Mouse (Mus musculus) cerebellum, adult 9-10 months (tissue): ENCODE measurements around the gene Atp6v1c2.

ENCODE experiments used
- DNase-seq: peaks from one replicate; pipeline ENCODE4 v3.0.0; 2022

Gene Atp6v1c2

DNA sequence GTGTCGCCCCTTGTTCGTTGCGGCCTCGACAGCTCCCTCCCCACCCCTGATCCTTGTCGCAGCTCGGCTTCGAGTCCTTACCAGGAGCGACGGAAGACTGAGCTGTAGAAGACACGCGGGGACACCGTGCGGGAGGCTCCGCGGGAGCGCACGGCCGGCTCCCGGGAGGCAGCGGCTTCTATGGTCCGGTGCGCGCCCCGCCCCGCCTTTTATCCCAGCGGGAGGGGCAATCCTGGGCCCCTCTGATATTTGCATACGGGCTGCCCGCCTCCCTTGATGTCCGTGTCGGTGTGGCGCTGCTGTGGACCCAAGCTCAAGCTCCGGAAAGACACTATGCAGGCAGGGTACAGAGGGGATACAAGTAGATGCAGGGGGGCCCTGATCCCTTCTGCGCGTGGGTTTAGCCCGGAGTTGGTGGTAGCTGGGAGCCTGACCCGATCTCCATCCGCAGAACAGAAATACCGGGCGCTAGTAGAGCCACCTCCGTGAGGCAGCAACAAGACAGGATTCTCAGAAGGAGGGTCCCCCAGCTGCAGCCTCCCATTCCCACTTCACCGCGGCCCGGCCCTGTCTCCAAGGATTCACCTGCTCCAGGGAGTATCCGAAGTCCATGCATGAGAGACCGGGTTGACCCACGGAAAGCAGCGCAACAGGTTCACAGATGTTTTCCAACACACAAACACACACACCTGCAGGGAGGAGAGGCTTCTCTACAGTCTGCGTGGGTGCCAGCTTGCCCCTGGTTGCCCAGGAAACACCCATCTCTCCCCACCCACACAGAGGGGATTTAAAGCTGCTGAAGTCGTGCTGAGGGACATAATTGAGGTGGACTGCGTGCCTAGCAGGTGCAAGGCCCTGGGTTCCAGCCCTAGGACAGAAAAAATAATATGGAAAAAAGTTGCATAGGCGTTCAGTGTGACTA, 4.3 kb downstream of the Atp6v1c2 start:
- DNase-seq, result no peak

GRCm38 (mm10) chr12:17318453-17318852, 10.7 kb downstream of the Atp6v1c2 start:
- DNase-seq, result no peak

DNA sequence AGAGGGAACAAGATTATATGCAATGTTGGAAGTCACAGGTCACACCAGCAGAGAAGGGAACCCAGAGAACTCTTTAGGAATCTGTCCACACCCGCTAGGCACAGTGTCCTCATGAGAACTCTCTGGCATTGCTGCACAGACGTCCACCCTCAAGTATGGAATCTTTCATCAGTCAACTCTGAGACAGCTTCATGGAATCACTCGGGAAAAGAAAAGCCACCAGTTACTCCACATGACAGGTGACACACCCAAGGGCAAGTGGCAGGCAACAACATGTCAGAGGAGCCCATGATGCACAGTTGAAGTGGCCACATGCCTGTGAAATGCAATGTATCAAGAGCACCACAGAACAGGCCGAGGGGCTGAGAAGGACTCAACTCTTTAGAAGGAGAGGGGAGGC, 11.2 kb downstream of the Atp6v1c2 start:
- DNase-seq, result no peak

DNA sequence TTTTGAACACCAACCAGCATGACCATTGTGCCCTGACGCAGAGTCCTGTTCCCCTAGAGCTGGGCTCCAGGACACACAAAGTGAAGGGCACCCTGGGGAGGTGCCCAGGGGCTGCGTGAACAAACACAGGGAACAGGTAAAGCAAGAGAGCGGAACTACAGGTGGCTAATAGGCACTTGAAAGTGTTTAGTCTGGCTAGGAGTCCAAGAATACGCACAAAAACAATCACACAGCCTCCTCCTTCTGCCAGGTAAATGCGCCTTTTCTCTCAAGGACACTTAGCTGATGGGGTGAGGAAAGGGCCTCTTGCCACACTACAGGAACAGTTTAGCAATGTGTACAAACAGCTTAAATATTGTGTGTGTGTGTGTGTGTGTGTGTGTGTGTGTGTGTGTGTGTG, 13.1 kb downstream of the Atp6v1c2 start:
- DNase-seq, result no peak

GRCm38 (mm10) chr12:17310852-17311839, 18.0 kb downstream of the Atp6v1c2 start:
- no peak for DNase-seq

DNA sequence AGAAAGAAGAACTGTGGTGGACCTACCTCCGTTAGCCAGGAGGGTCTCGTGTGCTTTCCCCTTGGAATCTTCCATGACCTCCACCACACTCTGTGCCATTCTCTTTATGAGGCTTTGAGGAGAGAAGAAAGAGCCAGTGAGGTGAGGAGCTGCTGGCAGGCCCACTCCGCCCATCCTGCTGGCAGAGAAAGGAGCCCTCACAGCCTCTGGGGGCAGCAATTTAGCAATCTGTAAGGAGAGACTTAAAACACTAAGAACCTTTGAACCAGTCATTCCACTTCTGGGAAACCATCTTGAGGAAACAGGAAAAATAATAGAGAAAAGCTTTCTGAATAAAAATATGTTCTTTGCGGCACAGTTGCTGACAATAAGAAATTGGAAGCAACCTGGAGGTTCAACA, 20.9 kb downstream of the Atp6v1c2 start:
- DNase-seq, result no peak

DNA sequence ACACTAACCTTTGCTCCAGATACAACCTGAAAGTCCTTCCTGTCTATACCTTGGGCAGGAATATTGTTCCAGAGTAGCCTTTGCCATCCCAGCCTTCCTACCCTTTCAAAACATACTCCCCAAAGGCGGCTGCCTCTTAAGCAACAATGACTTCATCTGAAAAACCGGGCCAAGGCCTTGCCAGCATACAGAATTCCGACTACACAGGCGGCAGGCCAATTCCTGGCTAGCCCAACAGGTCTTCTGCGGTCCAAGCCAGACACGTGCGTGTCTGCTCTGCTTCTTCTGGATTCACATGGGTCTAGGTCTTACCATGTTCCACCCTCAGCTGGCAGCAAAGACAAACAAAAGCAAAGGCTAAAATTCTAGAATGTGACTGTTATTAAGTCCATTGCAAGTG, 23.7 kb downstream of the Atp6v1c2 start:
- DNase-seq, result no peak

DNA sequence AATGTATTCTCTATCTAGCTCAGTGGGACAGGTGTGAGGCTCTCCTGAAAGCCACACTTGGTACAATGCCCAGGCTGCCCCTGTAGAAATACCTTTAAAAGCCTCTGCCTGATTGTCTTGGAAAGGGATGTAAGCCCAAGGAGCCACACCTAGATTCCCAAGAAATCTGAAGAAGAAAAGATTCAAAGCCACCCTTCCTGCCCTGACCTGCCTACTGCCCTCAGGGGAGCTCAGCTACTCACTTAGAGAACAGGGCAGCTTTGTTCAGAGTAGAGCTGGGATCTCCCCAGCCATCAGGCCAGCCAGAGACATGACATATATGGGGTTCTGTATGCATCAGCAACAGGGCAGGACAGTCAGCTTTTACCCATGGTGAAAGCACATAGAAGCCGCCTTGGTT, 29.3 kb downstream of the Atp6v1c2 start:
- no peak for DNase-seq

DNA sequence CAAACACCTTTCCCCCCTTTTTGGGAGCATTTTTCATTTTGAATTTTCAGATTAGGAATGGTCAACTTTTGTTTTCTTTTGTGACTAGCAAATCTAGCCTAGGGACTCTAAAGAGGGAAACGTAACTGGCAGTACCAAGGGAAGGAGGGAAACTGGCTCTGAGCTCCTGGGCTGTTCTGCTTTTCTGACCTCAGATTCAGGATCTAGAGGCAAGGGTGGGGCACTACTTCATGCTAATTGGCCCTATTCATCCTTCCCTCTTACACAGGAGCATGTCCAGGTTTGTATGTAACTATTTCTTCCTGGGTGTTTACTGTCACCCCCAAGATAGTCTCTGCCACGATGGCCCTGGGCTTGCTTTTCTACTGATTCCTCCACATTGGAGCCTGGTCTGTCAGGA, 32.3 kb downstream of the Atp6v1c2 start:
- no peak for DNase-seq

- DNase-seq, result no peak
These were observed 38.6 kb downstream of the Atp6v1c2 start for GRCm38 (mm10) chr12:17290569-17290968.

- no peak for DNase-seq
These were observed 39.2 kb downstream of the Atp6v1c2 start for GRCm38 (mm10) chr12:17289913-17290312.

DNA sequence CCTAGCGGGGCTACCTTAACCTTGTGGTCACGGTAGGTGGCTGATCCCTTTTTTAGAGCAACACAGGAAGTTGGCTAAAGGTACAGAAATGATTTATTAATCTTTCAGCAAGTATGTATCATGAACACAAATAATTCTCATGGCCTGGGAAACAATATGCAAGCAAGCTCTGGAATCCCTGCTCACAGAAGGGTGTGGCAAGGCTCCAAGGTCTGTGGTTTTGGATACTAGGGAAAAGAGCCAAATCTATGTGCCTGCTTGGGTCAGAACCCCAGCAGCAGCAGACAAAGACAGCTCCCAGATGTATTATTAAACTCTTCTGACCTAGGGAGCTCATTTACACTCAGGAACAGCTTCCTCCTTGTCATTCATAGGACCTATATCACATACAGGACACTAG, 40.1 kb downstream of the Atp6v1c2 start:
- no peak for DNase-seq

- no peak for DNase-seq
These were observed 40.7 kb downstream of the Atp6v1c2 start for GRCm38 (mm10) chr12:17288496-17288895.

DNA sequence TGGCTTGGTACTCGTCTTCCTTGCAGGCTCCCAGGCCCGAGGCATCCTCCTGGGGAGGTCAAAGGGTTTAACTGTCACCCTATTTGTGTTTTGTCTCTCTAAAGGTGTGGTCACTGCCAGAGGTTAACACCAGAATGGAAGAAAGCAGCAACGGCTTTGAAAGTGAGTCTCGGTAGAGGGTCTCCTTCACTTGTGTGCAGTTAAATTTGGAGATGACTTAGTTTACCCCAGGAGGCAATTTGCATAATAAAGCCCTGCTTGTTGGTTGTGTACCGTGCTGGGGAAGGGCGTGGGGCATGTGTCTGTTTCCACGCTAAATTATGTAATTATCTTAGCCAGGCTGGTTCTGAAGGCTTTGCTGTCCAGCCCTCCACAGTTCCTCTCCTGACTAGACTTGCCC, 55.3 kb downstream of the Atp6v1c2 start:
- DNase-seq, result no peak

GRCm38 (mm10) chr12:17271272-17271671, 57.9 kb downstream of the Atp6v1c2 start:
- no peak for DNase-seq

DNA sequence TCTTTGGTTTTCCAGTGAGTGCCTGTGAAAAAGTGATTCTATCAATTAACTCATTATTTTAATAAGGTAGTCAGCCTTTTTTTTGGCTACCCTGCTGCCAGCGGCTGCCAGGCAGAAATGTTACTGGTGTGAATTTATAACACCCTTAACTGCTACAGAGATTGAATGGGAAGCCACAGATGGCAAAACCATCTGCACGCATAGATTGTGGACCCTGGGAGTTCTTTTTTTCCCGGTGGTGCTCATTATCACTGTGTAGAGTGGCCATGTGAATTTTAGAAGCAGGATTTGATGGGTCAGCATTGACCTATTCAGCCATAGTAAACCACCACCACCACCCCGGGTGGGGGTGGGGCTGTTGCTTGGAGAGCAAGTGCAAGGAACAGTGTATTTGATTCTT, 61.8 kb downstream of the Atp6v1c2 start:
- peak; percentile 57 for DNase-seq

- no peak for DNase-seq
These were observed 62.5 kb downstream of the Atp6v1c2 start for GRCm38 (mm10) chr12:17266673-17266990.

DNA sequence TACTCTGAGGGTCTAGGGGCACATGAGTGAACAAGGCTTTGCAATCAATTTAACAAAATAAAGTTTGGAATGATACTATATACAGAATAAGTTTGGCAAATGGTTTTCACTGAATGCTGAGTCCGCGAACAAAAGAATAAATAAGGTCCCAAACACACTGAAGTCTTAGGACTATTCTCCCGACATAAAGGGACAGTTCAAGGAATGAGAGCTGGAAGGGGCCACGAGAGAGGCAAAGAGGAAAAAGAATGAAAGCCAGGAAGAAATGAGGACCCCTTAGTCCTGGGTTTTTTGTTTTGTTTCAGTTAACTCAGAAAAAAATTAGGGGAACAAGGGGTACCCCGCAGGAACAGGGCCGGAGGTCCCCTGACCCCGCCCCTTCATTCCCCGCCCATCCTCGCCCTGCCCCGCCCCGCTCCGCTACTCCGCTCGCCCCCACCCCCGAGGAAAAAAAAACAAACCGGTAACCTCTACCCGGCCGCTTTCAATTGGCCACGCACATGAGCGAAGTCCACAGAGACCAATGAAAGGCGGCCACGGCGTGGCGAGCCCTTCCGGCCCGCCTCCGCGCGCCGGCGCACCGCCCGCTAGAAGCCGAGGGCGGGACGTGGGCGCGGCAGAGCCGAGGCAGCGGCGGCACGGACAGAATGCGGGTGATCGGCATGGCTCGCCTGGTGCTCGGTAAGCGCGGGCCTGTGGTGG, 63.0 kb downstream of the Atp6v1c2 start, which contains the start of gene Pdia6:
Gene Pdia6, plus strand, starts transcription at position 575 of the 702 bp plus-strand sequence.
- DNase-seq, result peak; percentile 88

- peak; percentile 30 for DNase-seq
These were observed 64.3 kb downstream of the Atp6v1c2 start for GRCm38 (mm10) chr12:17264826-17265225.

DNA sequence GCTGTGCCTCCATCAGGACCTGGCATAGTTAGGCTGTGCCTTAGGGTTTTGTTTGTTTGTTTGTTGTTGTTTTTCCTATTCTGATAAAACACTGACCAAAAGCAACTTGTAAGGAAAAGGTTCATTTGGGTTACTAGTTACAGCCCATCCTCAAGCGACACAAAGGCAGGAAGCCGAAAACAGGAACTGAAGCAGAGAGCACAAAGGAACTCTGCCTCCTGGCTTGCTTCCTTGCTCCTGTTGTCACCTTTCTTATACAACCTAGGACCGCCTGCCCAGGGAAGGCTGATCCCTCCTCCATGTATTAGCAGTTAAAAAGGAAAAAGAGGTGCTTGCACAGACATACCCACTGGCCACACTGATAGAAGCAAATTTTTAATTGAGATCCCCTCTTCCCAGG, 65.3 kb downstream of the Atp6v1c2 start:
- DNase-seq, result no peak

- DNase-seq, result no peak
These were observed 68.2 kb downstream of the Atp6v1c2 start for GRCm38 (mm10) chr12:17261005-17261404.

- DNase-seq, result no peak
These were observed 70.7 kb downstream of the Atp6v1c2 start for GRCm38 (mm10) chr12:17258431-17258830.

DNA sequence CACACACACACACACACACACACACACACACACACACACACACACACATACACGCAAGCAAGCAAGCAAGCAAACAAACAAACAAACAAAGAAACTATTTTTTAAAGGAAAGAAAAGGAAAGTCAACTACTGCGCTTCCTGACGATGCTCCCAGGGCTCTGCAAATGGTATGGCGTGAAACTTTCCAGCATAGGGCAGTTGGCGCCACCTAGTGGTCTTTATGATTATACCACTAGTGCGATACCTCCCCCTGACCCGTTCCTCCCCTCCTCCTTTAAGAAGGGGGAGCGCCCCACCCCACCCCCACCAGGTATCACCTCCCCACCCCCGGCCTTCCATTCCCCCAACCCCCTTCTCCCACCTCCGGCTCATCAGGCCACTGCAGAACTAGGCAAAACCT, 72.3 kb downstream of the Atp6v1c2 start:
- peak; percentile 71 for DNase-seq
